Mouse (Mus musculus) neural tube, embryonic 11.5 days (tissue): Measurements from ENCODE around the gene Trim80. TPM values are rescaled to one million over a fixed set of nuclear protein-coding genes. Genes with fewer than 3 reads are reported as not detected.
A peak's percentile ranks its signal among the peaks of the same experiment; 100 is the strongest.

Source experiments
- ATAC-seq: fragments of 200-750 bp; cut with Nextera tagmentation; 2 replicates; pipeline ENCODE4 v1.8.0; 2017; ENCODE audit warnings: moderate number of reproducible peaks, mild to moderate bottlenecking, moderate TSS enrichment, moderate library complexity; ENCODE audit not compliant: insufficient read depth, low FRiP score, low TSS enrichment
- DNase-seq: peaks from one replicate; pipeline ENCODE4 v3.0.0-alpha.2; 2015; ENCODE audit warnings: low spot score
- H3K27ac ChIP-seq: fragments of 300-500 bp; sonication (generic); 2 replicates; pipeline ENCODE4 v1.5.1; 2014; ENCODE audit warnings: low read depth, mild to moderate bottlenecking, low read length
- H3K27me3 ChIP-seq: fragments of 300-500 bp; sonication (generic); 2 replicates; pipeline ENCODE4 v1.6.1; 2014; ENCODE audit warnings: mild to moderate bottlenecking, low read length, mixed read lengths; ENCODE audit not compliant: control insufficient read depth, insufficient read depth
- H3K36me3 ChIP-seq: fragments of 300-500 bp; sonication (generic); 2 replicates; pipeline ENCODE4 v1.6.1; 2014; ENCODE audit warnings: mild to moderate bottlenecking, low read length, moderate library complexity, mixed read lengths; ENCODE audit not compliant: control insufficient read depth, insufficient read depth
- H3K4me1 ChIP-seq: fragments of 300-500 bp; sonication (generic); 2 replicates; pipeline ENCODE4 v1.6.1; 2014; ENCODE audit warnings: low read length, mixed read lengths; ENCODE audit not compliant: control insufficient read depth, insufficient read depth
- H3K4me2 ChIP-seq: fragments of 300-500 bp; sonication (generic); 2 replicates; pipeline ENCODE4 v1.6.1; 2014; ENCODE audit warnings: low read depth, mild to moderate bottlenecking, moderate library complexity
- H3K4me3 ChIP-seq: fragments of 300-500 bp; sonication (generic); 2 replicates; pipeline ENCODE4 v1.5.1; 2014; ENCODE audit warnings: low read depth, low read length
- H3K9ac ChIP-seq: fragments of 300-500 bp; sonication (generic); 2 replicates; pipeline ENCODE4 v1.6.1; 2014; ENCODE audit warnings: mild to moderate bottlenecking, low read length
- H3K9me3 ChIP-seq: fragments of 300-500 bp; sonication (generic); 2 replicates; pipeline ENCODE4 v1.6.1; 2016; ENCODE audit warnings: low read length; ENCODE audit not compliant: control insufficient read depth
- WGBS: fragments of 180-500 bp; shearing (Covaris S2); extraction: QIAGEN DNeasy Blood & Tissue Kit; methylation state at CpG from one replicate; pipeline ENCODE4 v1.1.7; 2014; 5-methylcytosine and 5-hydroxymethylcytosine counted together
- polyA plus RNA-seq: library from polyadenylated mRNA; unstranded; fragments of >200 nt; fragmentation: Nextera tagmentation; extraction: Ambion mirVana; gene quantifications from 2 replicates; pipeline ENCODE4 v1.2.1, GENCODE M21; 2014

The Trim80 gene
- polyA plus RNA-seq, result 0.12 TPM in 1 of 2 replicates, not detected in the other

DNA sequence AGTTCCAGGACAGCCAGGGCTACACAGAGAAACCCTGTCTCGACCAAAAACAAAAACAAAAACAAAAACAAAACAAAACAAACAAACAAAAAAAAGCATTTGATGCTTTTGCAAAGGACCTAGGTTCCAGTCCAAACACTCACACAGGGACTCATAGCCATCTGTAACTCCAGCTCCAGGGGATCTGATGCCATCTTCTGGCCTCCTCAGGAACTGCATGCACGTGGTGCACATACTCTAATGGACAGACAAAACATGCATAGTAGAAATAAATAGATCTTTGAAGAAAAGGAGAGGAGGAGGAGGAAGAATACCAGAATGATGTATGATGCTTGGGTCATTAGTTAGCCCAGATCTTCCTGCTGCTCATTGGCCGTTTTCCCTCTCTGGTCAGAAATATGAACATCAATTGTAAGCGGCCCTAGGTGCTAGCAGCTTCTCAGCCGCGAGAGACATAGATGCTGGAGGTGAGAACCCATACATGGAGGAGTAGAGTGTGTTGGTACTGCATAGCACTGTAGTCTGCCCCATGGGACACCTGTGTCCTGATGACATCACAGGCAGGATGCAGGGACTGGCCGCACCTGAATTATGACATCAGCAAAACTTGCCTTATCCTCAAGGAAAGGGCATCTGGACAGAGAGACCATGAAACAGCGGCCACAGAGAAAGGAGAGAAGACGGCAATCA lies at the start of gene Trim80:
Gene Trim80, plus strand, starts transcription at position 640 of the 690 bp plus-strand sequence.
- Histone ChIP-seq H3K36me3 (no peaks in the 10 kb centered on the region), H3K9ac (peak within 1 kb of the TSS; percentile 7; the same call in 1 of the 2 replicates), H3K9me3 (no peaks in the 10 kb centered on the region), H3K4me2 (no peak within 1 kb of the TSS), H3K4me1 (no peaks in the 10 kb centered on the region; the same call in 1 of the 2 replicates), H3K27me3 (no peaks in the 10 kb centered on the region), H3K27ac (no peak within 1 kb of the TSS), H3K4me3 (no peak within 1 kb of the TSS)
- ATAC-seq (no peak), DNase-seq (no peak)
- WGBS, result 93% methylated on average over 9 of the region's 9 CpGs

DNA sequence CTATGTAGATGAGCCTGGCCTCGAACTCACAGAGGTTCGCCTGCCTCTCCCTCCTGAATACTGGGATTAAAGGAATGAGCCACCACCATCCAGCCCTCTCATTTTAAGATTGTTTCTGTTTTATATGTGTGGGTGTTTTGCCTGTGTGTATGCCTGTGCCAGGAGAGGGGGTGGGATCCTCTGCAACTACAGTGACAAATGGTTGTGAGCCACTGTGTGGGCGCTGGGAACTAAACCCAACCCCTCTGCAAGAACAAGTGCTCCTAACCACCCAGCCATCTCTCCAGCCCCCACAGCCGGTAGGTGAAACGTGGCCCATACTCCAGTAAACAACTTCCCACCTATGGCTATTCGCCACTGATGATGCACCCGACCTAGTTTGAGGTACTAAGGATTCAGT lies 49.0 kb upstream of the Trim80 start:
- peaks cover 5% of the 10 kb centered on the region; the same call in 1 of the 2 replicates for H3K36me3 ChIP-seq
- H3K4me1 ChIP-seq, result no peaks in the 10 kb centered on the region
- H3K27ac ChIP-seq, result no peak overlapping the region
- DNase-seq (no peak), ATAC-seq (no peak)
- H3K9me3 ChIP-seq, result no peaks in the 10 kb centered on the region
- H3K4me2 ChIP-seq, result no peak overlapping the region
- whole genome bisulfite sequencing, result 88% methylated on average over 7 of the region's 7 CpGs
- no peaks in the 10 kb centered on the region for H3K27me3 ChIP-seq
- H3K4me3 ChIP-seq, result no peak overlapping the region
- H3K9ac ChIP-seq, result no peak overlapping the region

DNA sequence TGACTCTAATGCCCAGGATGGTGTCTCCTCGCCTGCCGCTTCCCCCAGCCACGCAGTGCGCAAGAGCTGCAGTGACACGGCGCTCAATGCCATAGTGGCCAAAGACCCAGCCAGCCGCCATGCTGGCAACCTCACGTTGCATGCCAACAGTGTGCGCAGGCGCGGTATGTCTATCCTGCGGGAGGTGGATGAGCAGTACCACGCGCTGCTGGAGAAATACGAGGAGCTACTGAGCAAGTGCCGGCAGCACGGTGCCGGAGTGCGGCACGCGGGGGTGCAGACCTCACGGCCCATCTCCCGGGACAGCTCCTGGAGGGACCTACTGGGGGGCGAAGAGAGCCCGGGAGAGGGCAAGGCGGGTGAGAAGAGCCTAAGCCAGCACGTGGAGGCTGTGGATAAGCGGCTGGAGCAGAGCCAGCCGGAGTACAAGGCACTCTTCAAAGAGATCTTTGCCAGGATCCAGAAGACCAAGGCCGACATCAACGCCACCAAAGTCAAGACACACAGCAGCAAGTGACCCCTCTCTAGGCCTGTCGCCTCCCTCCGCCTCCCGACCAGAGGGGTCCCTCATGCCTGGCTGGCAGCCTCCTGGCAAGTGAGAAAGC lies 46.5 kb upstream of the Trim80 start:
- Histone ChIP-seq H3K27ac (no peak overlapping the region), H3K4me2 (no peak overlapping the region), H3K4me1 (no peaks in the 10 kb centered on the region), H3K9ac (no peak overlapping the region; the same call in 1 of the 2 replicates), H3K27me3 (no peaks in the 10 kb centered on the region), H3K36me3 (peaks cover 5% of the 10 kb centered on the region; the same call in 1 of the 2 replicates), H3K9me3 (no peaks in the 10 kb centered on the region), H3K4me3 (no peak overlapping the region)
- ATAC-seq, result no peak
- no peak for DNase-seq
- WGBS, result 61% methylated on average over 33 of the region's 34 CpGs

DNA sequence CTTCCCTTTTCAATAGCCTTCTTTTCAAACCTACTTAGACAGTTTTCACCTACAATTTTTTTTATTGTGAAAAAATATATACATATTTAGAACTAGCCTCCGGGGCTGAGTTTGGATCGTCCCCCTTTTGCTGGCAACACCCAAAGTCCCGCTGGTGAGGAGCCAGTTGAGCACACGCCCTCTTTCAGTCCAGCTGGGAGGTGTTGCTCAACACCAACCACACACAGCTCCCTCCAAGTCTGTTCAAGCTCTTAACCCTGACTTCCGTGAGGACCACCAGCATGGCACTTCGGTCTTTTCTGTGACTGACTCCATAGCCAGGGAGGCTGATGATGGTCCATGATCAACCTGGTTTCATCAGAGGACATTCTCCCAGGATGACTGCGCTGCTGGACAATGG lies 42.3 kb upstream of the Trim80 start:
- 83% methylated on average over 7 of the region's 7 CpGs for WGBS

DNA sequence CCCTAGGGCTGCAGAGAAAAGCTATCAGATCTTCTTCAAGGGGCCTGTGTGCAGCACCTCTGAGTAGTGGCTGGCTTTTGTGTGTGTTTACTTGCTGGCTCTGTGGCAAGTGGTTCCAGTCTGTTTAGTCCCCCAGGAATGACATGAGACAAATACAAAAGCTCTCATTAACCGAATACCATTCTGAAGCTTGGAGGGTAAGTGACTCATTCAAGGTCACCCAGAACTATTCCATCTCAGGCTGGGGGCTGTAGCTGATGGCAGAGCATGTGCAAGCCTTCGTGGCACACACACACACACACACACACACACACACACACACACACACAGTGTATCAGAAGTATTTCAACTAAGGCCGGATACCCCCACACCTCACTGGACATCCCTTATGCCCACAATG lies 40.2 kb upstream of the Trim80 start:
- ATAC-seq, result no peak
- DNase-seq, result no peak
- no peaks in the 10 kb centered on the region for H3K9me3 ChIP-seq
- H3K4me3 ChIP-seq, result no peak overlapping the region
- H3K4me1 ChIP-seq, result 0 out of 2 replicates have a peak, but pooled peaks cover 2% of the 10 kb centered on the region
- WGBS, result 77% methylated on average over 3 of the region's 3 CpGs
- no peaks in the 10 kb centered on the region for H3K27me3 ChIP-seq
- H3K36me3 ChIP-seq, result no peaks in the 10 kb centered on the region
- H3K27ac ChIP-seq, result no peak overlapping the region
- no peak overlapping the region for H3K4me2 ChIP-seq
- H3K9ac ChIP-seq, result no peak overlapping the region

More for the DNA sequence above, 42.3 kb upstream of the Trim80 start:
- Histone ChIP-seq H3K27ac (no peak overlapping the region), H3K4me1 (no peaks in the 10 kb centered on the region), H3K36me3 (no peaks in the 10 kb centered on the region), H3K27me3 (no peaks in the 10 kb centered on the region), H3K4me3 (no peak overlapping the region), H3K4me2 (no peak overlapping the region), H3K9me3 (no peaks in the 10 kb centered on the region), H3K9ac (no peak overlapping the region)
- DNase-seq (no peak), ATAC-seq (no peak)

DNA sequence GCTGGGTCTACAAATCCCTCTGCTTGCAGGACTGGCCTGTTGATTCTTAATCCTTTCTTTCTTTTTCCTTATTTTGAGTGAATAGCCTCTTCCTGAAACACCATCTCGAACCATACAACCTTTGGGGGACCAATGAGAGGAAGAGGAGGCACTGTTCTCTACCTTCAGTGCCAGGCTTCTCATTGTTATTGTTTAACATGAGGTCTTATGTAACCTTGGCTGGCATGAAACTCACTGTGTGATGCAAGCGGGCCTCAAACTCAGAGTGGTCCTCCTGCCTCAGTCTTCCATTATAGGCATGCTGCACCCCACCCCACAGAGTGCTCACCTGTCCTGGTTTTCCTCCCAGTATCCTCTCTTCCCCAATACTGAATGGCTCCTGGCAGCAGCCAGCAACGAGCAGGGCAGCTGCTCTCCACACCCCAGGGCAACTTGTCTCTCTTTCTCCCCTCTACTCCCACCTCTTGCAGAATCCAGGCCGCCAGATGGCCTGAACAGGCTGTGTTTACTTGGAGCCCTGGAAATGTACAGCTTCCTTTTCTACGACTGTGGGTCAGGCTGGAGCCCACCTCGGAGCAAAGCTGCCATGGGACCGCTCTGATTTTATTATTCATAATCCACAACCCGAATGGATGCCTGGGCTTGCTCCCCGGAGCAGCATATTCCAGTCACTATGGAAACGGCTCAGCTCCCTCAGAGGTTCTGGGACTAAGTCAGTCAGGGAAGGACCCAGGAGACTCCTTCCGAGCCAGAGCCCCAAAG lies 39.5 kb upstream of the Trim80 start:
- Histone ChIP-seq H3K9ac (no peak overlapping the region), H3K4me2 (no peak overlapping the region)

DNA sequence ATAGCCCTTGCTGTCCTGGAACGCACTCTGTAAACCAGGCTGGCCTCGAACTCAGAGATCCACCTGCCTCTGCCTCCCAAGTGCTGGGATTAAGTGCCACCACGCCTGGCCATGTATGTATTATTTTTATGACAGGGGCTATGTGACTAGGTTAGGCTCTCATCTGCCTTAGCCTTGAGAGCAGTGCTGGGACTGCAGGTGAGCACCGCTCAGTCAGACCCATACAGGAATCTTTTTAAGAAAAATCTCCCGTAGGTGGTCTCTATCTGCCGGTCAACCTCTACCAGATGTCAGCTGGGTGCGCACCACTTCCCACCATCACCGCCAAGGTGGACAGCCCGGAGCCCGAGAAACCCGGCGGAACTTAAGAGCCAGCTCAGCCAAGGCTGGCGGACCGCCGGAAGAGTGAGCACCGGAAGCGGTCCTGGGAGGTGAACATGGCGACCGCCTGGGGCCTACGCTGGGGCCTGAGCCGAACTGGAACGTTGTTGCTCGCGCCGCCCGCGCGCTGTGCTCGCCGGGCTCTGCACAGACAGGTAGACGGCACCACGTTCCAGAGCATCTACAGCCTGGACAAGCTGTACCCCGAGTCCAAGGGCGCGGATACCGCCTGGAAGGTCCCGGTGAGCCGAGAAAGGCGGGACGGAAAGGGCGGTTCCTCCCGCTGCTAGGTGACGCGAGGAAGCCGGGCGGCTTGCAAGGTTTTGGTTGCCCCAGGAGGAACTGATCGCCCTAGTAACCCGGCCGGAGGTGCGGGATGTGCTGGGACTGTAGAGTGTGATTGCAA lies 36.8 kb upstream of the Trim80 start, which contains the start of gene Mrpl58:
Gene Mrpl58, plus strand, starts transcription at position 415 of the 787 bp plus-strand sequence.
- Histone ChIP-seq H3K9ac (peak within 1 kb of the TSS; percentile 88), H3K36me3 (peaks cover 5% of the 10 kb centered on the region; the same call in 1 of the 2 replicates), H3K27me3 (no peaks in the 10 kb centered on the region), H3K27ac (peak within 1 kb of the TSS; percentile 58), H3K4me1 (0 out of 2 replicates have a peak, but pooled peaks cover 2% of the 10 kb centered on the region), H3K4me2 (peak within 1 kb of the TSS; percentile 68), H3K9me3 (no peaks in the 10 kb centered on the region), H3K4me3 (peak within 1 kb of the TSS; percentile 81)
- peak; percentile 85 for ATAC-seq
- peak; percentile 88 for DNase-seq
- WGBS, result 3% methylated on average over 50 of the region's 50 CpGs

More for the DNA sequence above, 39.5 kb upstream of the Trim80 start:
- H3K4me3 ChIP-seq, result no peak overlapping the region
- H3K27ac ChIP-seq, result no peak overlapping the region
- ATAC-seq (no peak), DNase-seq (no peak)
- 0 out of 2 replicates have a peak, but pooled peaks cover 2% of the 10 kb centered on the region for H3K4me1 ChIP-seq
- H3K36me3 ChIP-seq, result 0 out of 2 replicates have a peak, but pooled peaks cover 2% of the 10 kb centered on the region
- no peaks in the 10 kb centered on the region for H3K27me3 ChIP-seq
- 52% methylated on average over 11 of the region's 11 CpGs for WGBS
- H3K9me3 ChIP-seq, result no peaks in the 10 kb centered on the region

DNA sequence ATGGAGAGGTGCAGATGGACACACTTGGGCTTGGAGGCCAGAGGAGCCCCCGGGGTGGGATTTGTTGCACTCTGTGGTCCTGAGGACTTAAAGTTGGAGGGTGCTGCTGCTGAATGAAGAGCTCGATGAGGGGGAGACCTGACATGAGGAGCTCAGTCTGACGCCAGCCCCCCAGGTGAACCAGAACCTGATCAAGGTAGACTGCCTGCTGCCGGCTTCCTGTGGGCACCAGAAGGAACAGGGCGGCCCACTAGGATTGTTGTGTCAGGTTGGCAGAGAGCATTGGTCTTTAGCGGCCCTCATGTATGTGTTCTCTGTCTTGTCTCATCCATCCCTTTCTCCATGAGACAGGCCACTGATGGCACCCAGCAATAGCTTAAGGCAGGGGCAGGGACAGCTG lies 34.6 kb upstream of the Trim80 start:
- Histone ChIP-seq H3K9ac (no peak overlapping the region), H3K4me1 (peaks cover 4% of the 10 kb centered on the region; the same call in 1 of the 2 replicates), H3K36me3 (peaks cover 5% of the 10 kb centered on the region; the same call in 1 of the 2 replicates), H3K4me3 (no peak overlapping the region), H3K9me3 (no peaks in the 10 kb centered on the region), H3K27me3 (no peaks in the 10 kb centered on the region), H3K4me2 (no peak overlapping the region), H3K27ac (no peak overlapping the region)
- no peak for DNase-seq
- ATAC-seq, result no peak
- WGBS, result 92% methylated on average over 6 of the region's 6 CpGs
